Mouse (Mus musculus) CH12.LX (cell line): ENCODE measurements around the gene Hist2h2ac. TPM values are rescaled to one million over a fixed set of nuclear protein-coding genes. Genes with fewer than 3 reads are reported as not detected.

Experiments used
- DNase-seq: peaks from one replicate; pipeline ENCODE4 v3.0.0-alpha.2; 2013; ENCODE audit errors: extremely low read depth
- H3K27ac ChIP-seq: 2 replicates; pipeline ENCODE4 v1.5.1; 2012; ENCODE audit warnings: low read depth, mild to moderate bottlenecking, control low read depth, moderate library complexity; ENCODE audit not compliant: insufficient read depth
- H3K27me3 ChIP-seq: replicated peaks from 2 replicates; pipeline ENCODE3; 2012; ENCODE audit warnings: inconsistent platforms
- H3K36me3 ChIP-seq, 2 experiments: replicated peaks in 1 of 2; 2 replicates each; pipeline versions ENCODE3 to v1.6.1; 2012; ENCODE audit warnings: inconsistent platforms in 1 of 2, low read length in 1 of 2, mild to moderate bottlenecking in 1 of 2, mixed read lengths in 1 of 2, moderate library complexity in 1 of 2; ENCODE audit not compliant: control insufficient read depth in 1 of 2, insufficient read depth in 1 of 2
- H3K4me1 ChIP-seq, 2 experiments: 2 replicates each; pipeline ENCODE4 v1.6.1; 2012; ENCODE audit warnings: inconsistent platforms in 1 of 2, moderate library complexity in 1 of 2; ENCODE audit not compliant: insufficient read depth in 2 of 2, control insufficient read depth in 1 of 2
- H3K4me2 ChIP-seq: 2 replicates; pipeline ENCODE4 v1.6.1; 2012; ENCODE audit warnings: low read depth, mild to moderate bottlenecking, control low read depth; ENCODE audit not compliant: poor library complexity, insufficient read depth, severe bottlenecking
- H3K4me3 ChIP-seq, 3 experiments: fragments of 150-350 bp in 1 of 3; sonication (generic) in 1 of 3; replicated peaks in 1 of 3; 2 replicates each; pipeline versions ENCODE3 to v1.5.1; 2011 to 2012; ENCODE audit warnings: low read depth in 2 of 3, low read length in 2 of 3, mild to moderate bottlenecking in 2 of 3, moderate library complexity in 2 of 3, control low read depth in 1 of 3, improper control_type of control experiment in 1 of 3, inconsistent platforms in 1 of 3, mixed read lengths in 1 of 3; ENCODE audit not compliant: poor library complexity in 1 of 3
- H3K79me2 ChIP-seq: replicated peaks from 2 replicates; pipeline ENCODE4 v1.6.1; 2012; ENCODE audit warnings: mild to moderate bottlenecking, moderate library complexity; ENCODE audit not compliant: control insufficient read depth, poor library complexity, insufficient read depth, severe bottlenecking; ENCODE audit errors: extremely low read depth
- H3K9ac ChIP-seq: 2 replicates; pipeline ENCODE4 v1.6.1; 2012; ENCODE audit warnings: low read depth, mild to moderate bottlenecking, control low read depth, moderate library complexity; ENCODE audit not compliant: insufficient read depth
- H3K9me3 ChIP-seq: replicated peaks from 2 replicates; pipeline ENCODE3; 2012; ENCODE audit warnings: low read length, inconsistent platforms, mixed read lengths
- BHLHE40 ChIP-seq: IDR thresholded peaks from 2 replicates; pipeline ENCODE4 v1.6.1; 2011; ENCODE audit warnings: mild to moderate bottlenecking, low read depth, low read length, improper control_type of control experiment
- CHD1 ChIP-seq: IDR thresholded peaks from 2 replicates; pipeline ENCODE4 v1.6.1; 2012; ENCODE audit warnings: low read depth, low read length, improper control_type of control experiment, inconsistent platforms
- CTCF ChIP-seq, 2 experiments: IDR thresholded peaks in 1 of 2; conservative IDR thresholded peaks in 1 of 2; 2 replicates each; pipeline ENCODE4 v1.5.1; 2011 to 2012; ENCODE audit warnings: low read depth in 2 of 2, low read length in 2 of 2, improper control_type of control experiment in 1 of 2, inconsistent platforms in 1 of 2, mild to moderate bottlenecking in 1 of 2, moderate library complexity in 1 of 2
- E2F4 ChIP-seq: IDR thresholded peaks from 2 replicates; pipeline ENCODE4 v1.6.1; 2011; ENCODE audit warnings: low read depth, low read length, improper control_type of control experiment; ENCODE audit not compliant: insufficient replicate concordance
- ETS1 ChIP-seq: conservative IDR thresholded peaks from 2 replicates; pipeline ENCODE4 v1.6.1; 2012; ENCODE audit warnings: low read depth, mild to moderate bottlenecking, inconsistent platforms, low read length, improper control_type of control experiment, moderate library complexity
- GABPA ChIP-seq: IDR thresholded peaks from 2 replicates; pipeline ENCODE4 v1.6.1; 2012; ENCODE audit warnings: low read depth, low read length, improper control_type of control experiment, inconsistent platforms; ENCODE audit not compliant: insufficient replicate concordance
- HCFC1 ChIP-seq: IDR thresholded peaks from 2 replicates; pipeline ENCODE4 v1.6.1; 2012; ENCODE audit warnings: low read depth, mild to moderate bottlenecking, inconsistent platforms, low read length, improper control_type of control experiment
- JUN ChIP-seq: IDR thresholded peaks from 2 replicates; pipeline ENCODE4 v1.6.1; 2011; ENCODE audit warnings: low read depth, mild to moderate bottlenecking, low read length, improper control_type of control experiment, moderate library complexity; ENCODE audit not compliant: insufficient read depth
- JUND ChIP-seq: conservative IDR thresholded peaks from 2 replicates; pipeline ENCODE4 v1.6.1; 2011; ENCODE audit warnings: low read depth, low read length, improper control_type of control experiment
- MAZ ChIP-seq: IDR thresholded peaks from 2 replicates; pipeline ENCODE4 v1.6.1; 2012; ENCODE audit warnings: low read depth, mild to moderate bottlenecking, inconsistent platforms, low read length, improper control_type of control experiment, moderate library complexity
- MEF2A ChIP-seq: IDR thresholded peaks from 2 replicates; pipeline ENCODE4 v1.6.1; 2014; ENCODE audit warnings: low read depth, mild to moderate bottlenecking, inconsistent platforms, low read length, improper control_type of control experiment, borderline replicate concordance
- MXI1 ChIP-seq: IDR thresholded peaks from 2 replicates; pipeline ENCODE4 v1.6.1; 2011; ENCODE audit warnings: mild to moderate bottlenecking, low read depth, low read length, improper control_type of control experiment
- MYC ChIP-seq: IDR thresholded peaks from 2 replicates; pipeline ENCODE4 v1.6.1; 2011; ENCODE audit warnings: low read depth, mild to moderate bottlenecking, improper control_type of control experiment, low read length
- PAX5 ChIP-seq: IDR thresholded peaks from 2 replicates; pipeline ENCODE4 v1.6.1; 2012; ENCODE audit warnings: low read length, inconsistent platforms, mixed read lengths
- POLR2A ChIP-seq: IDR thresholded peaks from 2 replicates; pipeline ENCODE4 v1.6.1; 2011; ENCODE audit warnings: low read depth, mild to moderate bottlenecking, improper control_type of control experiment, low read length
- POLR2AphosphoS2 ChIP-seq: IDR thresholded peaks from 2 replicates; pipeline ENCODE4 v1.6.1; 2011; ENCODE audit warnings: low read depth, low read length, improper control_type of control experiment
- RAD21 ChIP-seq: IDR thresholded peaks from 2 replicates; pipeline ENCODE4 v1.6.1; 2011; ENCODE audit warnings: low read depth, mild to moderate bottlenecking, low read length, improper control_type of control experiment, moderate library complexity
- RCOR1 ChIP-seq: conservative IDR thresholded peaks from 2 replicates; pipeline ENCODE4 v1.6.1; 2012; ENCODE audit warnings: low read depth, mild to moderate bottlenecking, inconsistent platforms, low read length, improper control_type of control experiment
- SIN3A ChIP-seq: IDR thresholded peaks from 2 replicates; pipeline ENCODE4 v1.6.1; 2012; ENCODE audit warnings: low read length, improper control_type of control experiment, inconsistent platforms
- SMC3 ChIP-seq: IDR thresholded peaks from 2 replicates; pipeline ENCODE4 v1.6.1; 2011; ENCODE audit warnings: low read depth, low read length, improper control_type of control experiment
- USF1 ChIP-seq: IDR thresholded peaks from 2 replicates; pipeline ENCODE4 v1.6.1; 2014; ENCODE audit warnings: low read depth, mild to moderate bottlenecking, inconsistent platforms, low read length, improper control_type of control experiment
- USF2 ChIP-seq: conservative IDR thresholded peaks from 2 replicates; pipeline ENCODE4 v1.6.1; 2011; ENCODE audit warnings: low read depth, low read length, improper control_type of control experiment
- ZMIZ1 ChIP-seq: IDR thresholded peaks from 2 replicates; pipeline ENCODE4 v1.6.1; 2012; ENCODE audit warnings: low read depth, mild to moderate bottlenecking, inconsistent platforms, low read length, improper control_type of control experiment
- ZNF384 ChIP-seq: IDR thresholded peaks from 2 replicates; pipeline ENCODE4 v1.6.1; 2012; ENCODE audit warnings: low read depth, low read length, improper control_type of control experiment, inconsistent platforms
- dilution Hi-C: fragments of 300-500 bp; cut with MboI; formaldehyde crosslinking; loops from 2 replicates; pipeline ENCODE4 v1.14.3; 2020; ENCODE audit warnings: low sequenced_read_pairs; ENCODE audit not compliant: extremely low pct_unique_long_range_greater_than_20kb, extremely low pct_ligation_motif_present
- in situ Hi-C: fragments of 300-500 bp; cut with MboI; formaldehyde crosslinking; loops from 3 replicates; pipeline ENCODE4 v1.14.3; 2019; ENCODE audit warnings: low sequenced_read_pairs, low pct_ligation_motif_present, low pct_unique_long_range_greater_than_20kb, mixed read lengths
- polyA plus RNA-seq: library from polyadenylated mRNA; unstranded; fragments of >175 nt; gene quantifications from 2 replicates; pipeline ENCODE4 v1.2.1, GENCODE M21; 2012; ENCODE audit warnings: low read depth; ENCODE audit not compliant: insufficient read length
- total RNA-seq, 2 experiments: library from RNA; depleted of rRNA; stranded (reverse); fragments of 300-350 nt in 1 of 2; fragments of >200 nt in 1 of 2; gene quantifications; 2 replicates each; pipeline ENCODE4 v1.2.3; 2012 to 2014

The Hist2h2ac gene
- total and polyA plus RNA-seq, 3 experiments: 1.5 to 1,185 (median 53.9) TPM

GRCm38 (mm10) chr3:96262216-96262875, 41.7 kb upstream of the Hist2h2ac start (continued):
- TF ChIP-seq ZMIZ1 (no peak; the same call in 1 of the 2 replicates), MYC (peak; percentile 62; the same call in 1 of the 2 replicates), RCOR1 (0 out of 2 replicates have a peak, but pooled peaks have one; percentile 36)

- Histone ChIP-seq H3K4me2 (peak overlapping the region; percentile 81), H3K27me3 (no peaks in the 10 kb centered on the region), H3K9ac (peak overlapping the region; percentile 85), H3K4me3 (peak overlapping the region; percentile 62 to 67 (median 63)), H3K9me3 (no peaks in the 10 kb centered on the region), H3K36me3 (no peaks in the 10 kb centered on the region), H3K27ac (peak overlapping the region; percentile 98), H3K79me2 (0 out of 2 replicates have a peak, but pooled peaks cover 10% of the 10 kb centered on the region), H3K4me1 (peaks cover 0 to 37% of the 10 kb centered on the region in 2 experiments; a peak in 2 of 4 replicates)
- DNase-seq: peak; percentile 43
- TF ChIP-seq SMC3 (peak; percentile 18), MYC (peak; percentile 83), SIN3A (peak; percentile 44; the same call in 1 of the 2 replicates), ZMIZ1 (no peak), MXI1 (0 out of 2 replicates have a peak, but pooled peaks have one; percentile 23), HCFC1 (0 out of 2 replicates have a peak, but pooled peaks have one; percentile 13), MAZ (no peak), CTCF (conservative IDR thresholded peaks at IDR 0.05 in 1 of 2, IDR thresholded peaks at IDR 0.05 in 1 of 2; ENCODE audit: low read depth in 2 of 2, low read length in 2 of 2) (peak in 1 of 2 experiments; percentile 64; a peak in 2 of 4 replicates)
- in situ Hi-C loops (no loop called here), dilution Hi-C loops (no loop called here)
Observed at GRCm38 (mm10) chr3:96261623-96262022, 40.9 kb upstream of the Hist2h2ac start.

- Histone ChIP-seq H3K36me3 (no peaks in the 10 kb centered on the region), H3K79me2 (0 out of 2 replicates have a peak, but pooled peaks cover 6% of the 10 kb centered on the region), H3K4me1 (peaks cover 7 to 36% of the 10 kb centered on the region in 2 experiments), H3K9ac (no peak overlapping the region), H3K27me3 (no peaks in the 10 kb centered on the region), H3K4me3 (no peak overlapping the region), H3K27ac (no peak overlapping the region), H3K4me2 (no peak overlapping the region), H3K9me3 (no peaks in the 10 kb centered on the region)
- dilution Hi-C loops (no loop called here), in situ Hi-C loops (no loop called here)
- no peak for DNase-seq
- TF ChIP-seq USF1 (no peak), JUND (no peak), ZNF384 (no peak), BHLHE40 (no peak), E2F4 (no peak), HCFC1 (no peak), JUN (no peak), CTCF (conservative IDR thresholded peaks at IDR 0.05 in 1 of 2, IDR thresholded peaks at IDR 0.05 in 1 of 2; ENCODE audit: low read depth in 2 of 2, low read length in 2 of 2) (no peak), MXI1 (no peak), ETS1 (no peak), RCOR1 (no peak), PAX5 (no peak), GABPA (no peak), RAD21 (no peak), MYC (no peak), USF2 (no peak), POLR2AphosphoS2 (no peak), MEF2A (no peak), POLR2A (no peak), CHD1 (no peak)
Observed at GRCm38 (mm10) chr3:96260220-96260619, 39.5 kb upstream of the Hist2h2ac start.
